Mouse (Mus musculus) gastrocnemius, adult 8-10 months (tissue): ENCODE data around the gene Zfx. TPM values are rescaled to one million over a fixed set of nuclear protein-coding genes. Genes with fewer than 3 reads are reported as not detected.

Source experiments
- DNase-seq, 2 experiments: peaks; one replicate each; pipeline ENCODE4 v3.0.0; 2022; ENCODE audit warnings: low spot score in 2 of 2
- total RNA-seq, 4 experiments: library from RNA; stranded (reverse); gene quantifications; 2 replicates each; pipeline ENCODE4 v1.2.4; 2022

Gene Zfx
- total RNA-seq, 4 experiments from 2014 or later: 18.5 to 21.5 (median 19.0) TPM

GRCm38 (mm10) chrX:94061246-94061645 lies 62.3 kb downstream of the Zfx start:
- peak; percentile 5 to 19 for DNase-seq

- DNase-seq: no peak
Measured at GRCm38 (mm10) chrX:94060751-94061150, 62.8 kb downstream of the Zfx start.

- DNase-seq: no peak
Measured at GRCm38 (mm10) chrX:94058748-94059147, 64.8 kb downstream of the Zfx start.

GRCm38 (mm10) chrX:94049048-94049447 lies 74.5 kb downstream of the Zfx start:
- DNase-seq: no peak

- DNase-seq: peak; percentile 34 to 48
Measured at GRCm38 (mm10) chrX:94048048-94048447, 75.5 kb downstream of the Zfx start.

- no peak for DNase-seq
Measured at GRCm38 (mm10) chrX:94047381-94047780, 76.1 kb downstream of the Zfx start.

GRCm38 (mm10) chrX:94032937-94033336 lies 90.6 kb downstream of the Zfx start:
- DNase-seq: peak; percentile 9 to 18

- no peak for DNase-seq
Measured at GRCm38 (mm10) chrX:94030081-94030480, 93.4 kb downstream of the Zfx start.

Other genes starting within 250 kb of the Zfx start
- gene AU015836, start 155.0 kb downstream of the Zfx start, total RNA-seq: not detected
- gene Eif2s3x, start 89.2 kb upstream of the Zfx start, total RNA-seq: 100 to 1,000 TPM in 2 of 4 experiments, 10 to 100 TPM in 2; 79.7 to 155 (median 99.2) TPM
- 1 to 10 TPM; 4.6 to 5.4 (median 4.7) TPM for gene Klhl15, start 110.9 kb upstream of the Zfx start, total RNA-seq
- not detected for gene Fam90a1b, start 243.1 kb upstream of the Zfx start, total RNA-seq
- 100 to 1,000 TPM; 167 to 199 (median 180) TPM for gene Apoo, start 243.4 kb upstream of the Zfx start, total RNA-seq